Mouse (Mus musculus): Measurements from ENCODE around the gene Eps8l3. TPM values are rescaled to one million over a fixed set of nuclear protein-coding genes. Genes with fewer than 3 reads are reported as not detected.

Gene Eps8l3
- total RNA-seq, 2 experiments from 2014 or later = not detected

DNA sequence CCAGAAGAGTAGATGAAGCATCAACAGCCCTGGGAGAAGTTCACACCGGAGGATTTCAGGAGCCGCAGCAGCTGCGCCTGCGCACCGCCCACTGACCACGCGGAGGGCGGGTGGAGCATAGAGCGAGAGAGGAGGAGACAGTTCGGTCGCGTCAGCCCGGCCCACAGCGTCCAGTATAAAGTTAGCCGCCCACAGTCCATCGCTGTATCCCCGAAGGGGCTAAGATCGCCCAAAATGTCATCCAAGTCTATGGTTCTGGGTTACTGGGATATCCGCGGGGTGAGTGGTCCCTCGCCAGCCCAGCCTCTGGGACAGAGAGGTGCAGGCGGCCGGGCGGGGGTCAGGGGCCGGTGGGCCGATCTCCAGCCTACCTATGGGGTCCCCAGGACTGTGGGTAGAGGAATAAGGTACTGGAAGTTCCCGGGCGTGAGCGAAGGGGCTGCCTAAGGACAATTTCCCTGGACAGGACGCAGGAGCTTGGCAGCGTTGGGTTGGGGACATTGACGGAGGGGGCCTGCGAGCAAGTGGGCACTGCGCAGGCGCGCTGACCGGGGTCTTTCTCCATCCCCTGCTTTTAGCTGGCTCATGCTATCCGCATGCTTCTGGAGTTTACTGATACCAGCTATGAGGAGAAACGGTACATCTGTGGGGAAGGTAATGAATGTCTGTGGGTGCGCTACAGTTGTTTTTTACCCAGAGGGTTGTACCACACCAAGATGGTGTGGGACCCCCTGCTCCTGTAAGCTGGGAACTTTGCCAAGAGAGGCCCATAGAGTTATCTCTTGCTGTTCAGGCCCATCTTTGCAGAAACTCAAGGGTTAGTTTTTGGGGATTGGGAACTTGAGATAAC is 18.9 kb downstream of the Eps8l3 start, which contains the start of gene Gstm5:
Gene Gstm5, plus strand, starts transcription at position 102 of the 850 bp plus-strand sequence.
- peak; percentile 91 for DNase-seq

DNA sequence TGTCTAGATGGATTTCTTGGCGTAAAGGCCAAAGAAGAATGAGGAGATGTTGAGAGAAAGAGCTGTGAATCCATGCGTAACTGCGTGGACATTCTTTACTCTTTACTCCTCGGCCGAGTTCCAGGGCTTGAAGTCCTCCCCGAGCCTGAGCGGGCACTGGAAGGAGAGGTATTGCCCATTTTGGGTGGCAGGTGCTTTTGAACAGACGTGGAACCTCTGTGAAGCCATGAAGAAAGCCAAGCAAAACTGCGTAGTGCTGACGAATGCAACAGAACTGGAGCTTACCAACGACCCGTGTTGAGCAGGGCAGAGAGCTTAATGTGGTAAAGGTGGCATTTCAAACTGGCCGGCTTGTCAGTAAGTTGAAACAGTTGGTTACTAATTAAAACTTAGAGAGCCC is 21.7 kb downstream of the Eps8l3 start:
- no peak for DNase-seq

DNA sequence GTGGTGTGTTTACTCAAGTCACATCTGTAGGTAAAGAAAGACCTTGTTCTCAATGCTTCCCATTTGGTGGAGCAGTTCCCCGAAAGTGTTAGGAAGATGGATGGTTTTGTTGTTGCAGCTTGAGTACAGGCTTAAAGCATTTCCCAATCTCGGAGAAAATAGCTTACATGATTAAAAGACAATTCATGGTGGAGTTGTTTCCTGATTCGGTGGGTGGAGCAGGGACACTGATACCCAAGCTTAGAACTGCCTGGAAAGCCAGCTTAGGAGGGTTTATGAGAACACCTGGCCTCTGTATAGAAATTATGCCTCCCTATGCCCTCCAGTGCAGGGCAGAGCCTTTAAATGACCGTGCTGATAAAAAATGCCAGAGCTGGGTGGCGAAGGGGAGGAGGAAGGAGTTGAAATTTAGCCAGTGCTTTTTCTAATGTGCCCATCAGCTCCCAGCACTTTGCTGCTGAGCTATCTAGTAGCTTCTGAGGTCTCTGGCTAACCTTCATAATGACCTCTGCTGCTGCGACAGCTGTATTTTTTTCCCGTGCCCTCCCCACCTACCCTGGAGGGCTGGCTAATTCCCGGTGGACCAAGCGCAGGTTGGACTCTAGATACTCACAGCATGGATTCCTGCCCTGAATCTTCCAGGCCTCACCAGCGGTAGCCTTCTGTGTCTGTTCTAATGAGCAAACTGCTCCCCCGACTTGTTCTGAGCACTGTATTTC is 24.1 kb downstream of the Eps8l3 start:
- DNase-seq = no peak

DNA sequence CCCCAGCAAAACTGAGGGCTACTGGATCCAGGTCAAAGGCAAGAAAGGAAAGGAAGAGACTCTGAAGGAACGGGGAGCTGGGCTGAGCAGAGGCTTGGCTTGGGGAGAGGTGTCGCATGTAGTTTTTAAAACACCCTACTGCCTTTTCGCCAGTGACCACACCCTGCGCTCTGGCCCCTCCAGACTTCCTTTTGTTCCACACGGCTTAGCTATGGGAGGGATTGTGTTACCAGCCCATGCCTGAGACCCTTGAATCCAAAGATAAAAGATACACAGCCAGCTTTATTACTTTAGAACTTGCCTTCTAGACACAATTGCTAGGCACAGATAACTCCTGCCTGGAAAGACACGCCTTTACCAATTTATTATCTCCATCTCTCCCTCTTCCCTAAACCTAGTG is 28.9 kb downstream of the Eps8l3 start:
- no peak for DNase-seq

- DNase-seq = no peak
Measured at GRCm38 (mm10) chr3:107916674-107917073, 39.6 kb downstream of the Eps8l3 start.

DNA sequence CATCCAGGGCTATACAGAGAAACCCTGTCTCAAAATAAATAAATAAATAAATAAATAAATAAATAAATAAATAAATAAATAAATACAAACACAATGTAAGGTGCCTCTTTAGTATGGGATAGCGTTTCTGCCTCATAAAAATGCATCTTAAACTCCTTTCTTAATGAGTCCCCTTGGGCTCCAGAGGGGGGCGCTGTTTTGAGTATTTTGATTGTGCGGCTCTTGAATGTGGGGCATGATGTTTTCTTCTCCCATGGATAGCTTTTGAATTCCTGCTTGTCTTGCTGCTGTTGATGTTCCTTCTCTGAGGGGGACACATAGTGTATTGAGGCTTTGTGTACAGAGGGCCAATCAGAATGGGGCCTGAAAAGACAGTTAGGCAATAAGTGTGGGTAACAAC is 40.1 kb downstream of the Eps8l3 start:
- DNase-seq = no peak

DNA sequence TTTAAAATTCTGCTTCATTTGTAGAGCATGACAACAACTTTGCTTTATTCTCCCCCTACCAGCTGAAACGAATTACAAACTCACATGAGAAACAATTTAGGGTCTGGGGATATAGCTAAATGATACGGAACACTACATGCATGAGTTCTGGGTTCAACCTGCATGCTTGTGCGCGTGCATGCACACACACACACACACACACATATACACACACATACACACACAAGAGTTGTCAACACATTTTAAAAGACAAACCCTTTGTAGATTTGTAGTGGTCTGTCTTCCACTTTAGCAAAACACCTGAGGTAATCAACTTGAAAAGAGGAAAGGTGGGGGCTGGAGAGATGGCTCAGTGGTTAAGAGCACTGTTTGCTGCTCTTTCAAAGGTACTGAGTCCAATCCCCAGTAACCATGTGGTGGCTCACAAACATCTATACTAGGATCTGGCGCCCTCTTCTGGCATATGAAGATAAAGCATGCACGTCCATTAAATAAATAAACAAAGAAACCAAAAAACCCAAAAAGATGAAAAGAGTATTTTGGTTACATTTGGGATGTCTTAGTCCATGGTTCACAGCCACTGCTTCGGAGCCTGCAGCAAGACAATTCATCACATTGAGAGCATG is 40.9 kb downstream of the Eps8l3 start:
- peak; percentile 75 for DNase-seq

DNA sequence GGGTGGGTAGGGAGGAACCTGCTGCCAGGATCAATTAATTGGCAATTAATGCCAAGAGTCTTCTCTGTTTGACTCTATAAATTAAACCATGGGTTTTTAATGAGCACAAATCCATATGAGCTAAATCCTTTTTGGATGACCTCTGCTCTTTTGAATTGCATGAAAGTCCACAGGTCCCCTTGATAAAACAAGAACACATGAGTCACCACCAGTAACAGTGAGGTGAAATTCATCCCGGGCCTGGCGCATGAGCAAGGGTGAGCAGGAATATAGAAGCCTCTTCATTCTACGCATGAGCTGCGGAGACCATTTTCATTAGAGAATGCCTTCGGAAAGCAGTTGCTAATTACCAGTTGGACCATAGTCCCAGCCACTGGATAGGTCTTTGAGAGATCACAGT is 43.3 kb downstream of the Eps8l3 start:
- DNase-seq = no peak

DNA sequence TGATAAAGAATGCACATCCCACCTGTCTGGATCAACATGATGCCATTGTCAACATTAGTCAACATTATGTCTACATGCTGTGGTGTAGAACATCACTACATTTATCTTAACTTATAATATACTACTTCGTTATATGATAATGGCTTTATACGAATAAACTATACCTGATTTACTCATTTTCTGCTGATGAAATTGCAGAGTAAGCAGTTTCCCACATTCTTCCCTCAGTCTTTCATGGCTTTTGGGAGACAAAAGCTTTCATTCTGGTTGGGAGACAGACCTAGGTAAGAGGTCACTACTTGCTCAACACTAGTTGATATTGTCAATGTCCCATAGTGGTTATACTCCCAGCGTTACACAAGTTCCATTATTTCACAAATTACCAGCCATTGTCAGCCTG is 48.3 kb downstream of the Eps8l3 start:
- DNase-seq = no peak

DNA sequence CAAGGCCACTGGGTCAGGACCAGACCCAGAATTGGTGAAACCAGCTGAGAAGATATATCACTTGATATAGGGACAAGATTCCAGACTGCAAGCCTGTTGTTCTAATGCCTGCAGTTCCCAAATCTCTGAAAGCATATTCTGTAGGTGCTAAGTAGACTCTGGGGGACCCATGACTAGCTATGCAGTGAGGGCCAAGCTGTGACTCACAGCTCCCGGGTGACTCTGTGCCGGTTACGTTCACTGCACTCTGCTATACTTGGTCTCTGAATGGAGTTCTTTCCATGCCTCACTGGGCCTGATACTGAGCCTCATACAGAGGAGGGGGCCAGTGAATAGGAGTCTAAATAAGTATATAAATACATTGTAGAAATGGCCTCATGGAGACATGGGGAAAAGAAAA is 50.8 kb downstream of the Eps8l3 start:
- no peak for DNase-seq

DNA sequence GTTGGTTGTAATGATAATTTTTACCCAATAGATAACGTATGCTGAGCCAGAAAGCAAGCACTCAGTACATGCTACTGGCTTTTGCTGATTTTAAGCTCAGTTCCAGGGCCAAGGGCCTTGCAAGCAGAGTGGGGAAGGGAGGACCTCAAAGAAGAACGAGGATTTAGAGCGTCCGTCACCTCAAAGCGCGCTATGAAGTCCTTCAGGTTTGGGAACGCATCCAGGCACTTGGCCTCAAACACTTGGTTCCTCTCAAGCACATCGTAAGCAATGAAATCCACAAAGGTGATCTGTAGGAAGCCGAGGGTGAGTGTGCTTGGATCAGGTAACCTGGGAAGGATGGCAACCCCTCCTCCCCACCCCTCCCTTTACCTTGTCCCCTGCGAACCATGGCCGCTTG is 51.7 kb downstream of the Eps8l3 start:
- DNase-seq = no peak

DNA sequence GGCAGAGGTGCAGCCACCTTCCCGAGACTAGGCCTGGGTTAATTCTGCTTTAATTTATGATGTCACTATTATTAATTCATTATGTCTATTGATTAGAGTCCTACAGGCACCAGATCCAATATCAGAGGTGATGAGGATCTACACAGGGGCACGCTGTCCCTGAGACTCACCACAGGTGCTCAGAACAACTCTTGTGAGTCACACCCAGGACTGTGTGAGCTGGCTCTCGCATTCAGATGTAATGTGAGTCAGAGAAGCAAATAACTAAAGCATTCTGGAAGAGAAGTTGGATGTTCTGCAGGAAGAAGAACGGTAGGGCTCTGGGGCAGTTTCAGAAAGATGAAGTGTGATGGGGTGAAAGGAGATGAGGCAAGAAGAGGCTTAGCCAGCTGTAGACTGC is 52.2 kb downstream of the Eps8l3 start:
- DNase-seq = no peak

- DNase-seq = no peak
Measured at GRCm38 (mm10) chr3:107929731-107930130, 52.7 kb downstream of the Eps8l3 start.

DNA sequence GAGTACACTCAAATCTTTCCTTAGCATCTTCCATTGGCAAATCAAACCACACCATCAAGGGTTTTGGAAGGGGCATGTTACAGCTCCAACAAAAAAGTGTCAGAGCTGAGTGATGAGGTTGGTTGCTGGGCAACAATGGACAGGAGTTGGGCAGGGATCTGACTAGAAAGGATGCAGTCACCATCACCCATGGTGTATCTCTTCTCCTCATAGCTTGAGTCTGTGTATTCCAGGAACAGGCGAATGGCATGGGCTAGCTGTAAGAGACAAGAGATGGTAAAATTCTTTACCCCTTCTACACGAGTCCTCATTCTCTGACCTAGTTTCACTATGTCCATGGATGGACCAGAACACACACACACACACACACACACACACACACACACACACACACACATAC is 54.1 kb downstream of the Eps8l3 start:
- DNase-seq = no peak

GRCm38 (mm10) chr3:107931670-107932069 is 54.6 kb downstream of the Eps8l3 start, which contains the start of gene Gstm7:
Gene Gstm7, minus strand, starts transcription at chr3:107931817.
- peak; percentile 99 for DNase-seq

DNA sequence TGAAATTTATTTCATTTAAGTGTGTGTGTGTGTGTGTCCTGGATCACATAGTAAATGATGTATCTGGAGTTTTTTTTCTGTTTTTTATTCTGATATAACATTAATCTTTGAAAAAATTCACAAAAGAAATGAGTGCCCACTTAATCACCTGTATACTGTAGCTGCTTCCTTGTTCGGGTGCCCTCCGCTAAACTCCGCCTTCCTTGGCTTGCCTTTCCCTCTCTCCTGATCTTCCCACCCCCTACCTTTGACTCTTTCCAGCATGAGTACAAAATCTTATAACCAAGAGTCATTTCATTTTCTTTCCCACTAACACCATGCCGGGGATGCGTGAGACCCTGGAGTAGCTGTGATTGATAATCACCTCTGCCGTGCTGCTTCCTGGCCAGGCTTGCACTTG is 55.1 kb downstream of the Eps8l3 start:
- no peak for DNase-seq

DNA sequence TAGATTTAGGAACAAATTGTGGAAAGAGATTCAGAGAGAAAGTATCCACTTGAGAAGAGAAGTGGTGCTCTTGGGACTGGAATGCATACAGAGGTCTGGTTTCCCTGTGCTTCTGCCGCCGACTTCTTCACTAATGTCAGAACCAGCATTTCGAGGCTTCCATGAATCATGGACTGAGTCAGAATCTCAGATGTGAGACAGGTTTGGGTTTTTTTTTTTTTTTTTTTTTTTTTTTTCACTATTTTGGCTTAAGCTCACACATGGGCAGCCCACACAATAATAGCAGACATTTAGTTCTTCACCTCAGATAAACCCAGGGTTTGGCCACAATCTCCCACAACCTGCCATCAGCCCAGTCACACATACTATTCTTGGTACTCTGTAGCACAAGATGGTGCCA is 58.2 kb downstream of the Eps8l3 start:
- no peak for DNase-seq

GRCm38 (mm10) chr3:107935888-107936287 is 58.9 kb downstream of the Eps8l3 start:
- no peak for DNase-seq

DNA sequence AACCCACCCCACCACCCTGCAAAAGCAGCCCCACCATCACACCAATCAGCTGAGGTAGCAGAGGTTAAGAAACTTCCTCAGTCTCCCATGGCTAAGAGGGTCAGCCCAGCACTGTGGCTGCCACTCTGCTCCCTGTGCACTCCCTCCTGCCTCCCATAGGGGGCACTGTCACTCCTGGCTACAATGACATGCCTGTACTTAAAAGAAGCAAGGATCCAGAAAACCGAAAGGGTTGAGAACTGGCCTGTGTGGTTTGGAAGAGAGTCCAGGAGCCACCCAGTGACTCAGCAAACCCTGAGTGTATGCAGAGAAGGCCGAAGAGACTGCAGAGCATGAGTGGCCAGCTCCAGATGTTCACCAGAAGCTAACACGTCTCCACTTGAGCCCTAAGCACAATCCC is 62.4 kb downstream of the Eps8l3 start:
- DNase-seq = peak; percentile 84

- DNase-seq = no peak
Measured at GRCm38 (mm10) chr3:107939830-107940229, 62.8 kb downstream of the Eps8l3 start.

DNA sequence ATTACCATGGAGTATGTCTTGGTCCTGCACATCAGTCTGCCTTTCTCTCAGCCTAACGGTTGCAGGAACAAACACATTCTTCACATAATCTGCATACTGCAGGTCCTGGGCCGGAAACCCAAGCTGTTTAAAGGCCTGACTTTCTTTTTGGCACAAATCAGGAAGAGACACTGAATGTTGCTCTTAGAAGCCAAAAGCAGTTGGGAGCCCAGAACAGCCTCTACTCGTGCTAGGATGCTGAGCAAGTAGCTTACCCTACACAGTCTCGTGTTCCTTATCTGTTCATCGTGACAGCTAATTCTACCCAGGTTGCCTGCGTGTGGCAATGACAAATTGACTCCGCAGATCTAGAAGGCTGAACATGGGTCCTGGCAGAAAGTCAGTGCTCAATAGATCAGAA is 63.5 kb downstream of the Eps8l3 start:
- no peak for DNase-seq

DNA sequence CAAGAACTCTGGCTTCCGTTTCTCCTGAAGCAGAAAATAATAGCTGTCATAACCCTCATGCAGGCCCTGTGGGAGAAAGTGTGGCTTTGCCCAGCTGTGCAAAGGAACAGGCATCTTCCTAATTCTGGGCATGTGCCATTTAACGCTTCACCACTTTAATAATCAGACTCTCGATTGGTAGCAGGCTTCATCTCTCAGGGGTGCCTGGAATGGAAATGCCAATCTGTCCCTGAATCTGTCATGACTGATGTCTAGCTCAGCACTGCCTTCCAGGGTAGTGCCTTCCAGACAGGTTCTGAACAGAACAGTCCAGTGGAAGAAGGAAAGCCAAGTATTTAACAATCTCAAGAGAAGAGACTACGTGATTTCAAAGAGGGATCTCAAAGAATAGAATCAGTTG is 64.2 kb downstream of the Eps8l3 start:
- DNase-seq = no peak

Measured in adrenal gland, postnatal 10 days (tissue).